Mouse (Mus musculus) frontal cortex, adult (tissue): ENCODE measurements at regions not wholly inside any gene's neighbourhood (a gene's known extent, or its start where the extent isn't known, plus 50 kb on each side); places are given as distances from the start of the nearest gene placed in this dataset.
A peak's percentile ranks its signal among the peaks of the same experiment; 100 is the strongest.

Experiments used
- ATAC-seq: cut with Nextera tagmentation; 2 replicates; pipeline ENCODE4 v1.9.2; 2017; ENCODE audit warnings: mild to moderate bottlenecking, moderate library complexity, mixed read lengths; ENCODE audit not compliant: low TSS enrichment

- peak; percentile 95 for ATAC-seq
Measured at GRCm38 (mm10) chr14:31891500-31892185, 61.2 kb upstream of the Ankrd28 start.

- no peak for ATAC-seq
Measured at GRCm38 (mm10) chr14:31892186-31892510, 61.7 kb upstream of the Ankrd28 start.

GRCm38 (mm10) chr14:31896500-31896899 is 66.0 kb upstream of the Ankrd28 start:
- no peak for ATAC-seq

GRCm38 (mm10) chr14:31899504-31899903 is 69.1 kb upstream of the Ankrd28 start:
- no peak for ATAC-seq

GRCm38 (mm10) chr14:31899906-31900305 is 69.5 kb upstream of the Ankrd28 start:
- no peak for ATAC-seq

- no peak for ATAC-seq
Measured at GRCm38 (mm10) chr14:31901901-31902300, 71.5 kb upstream of the Ankrd28 start.

GRCm38 (mm10) chr14:31903664-31904063 is 73.2 kb upstream of the Ankrd28 start:
- ATAC-seq = no peak

GRCm38 (mm10) chr14:31908591-31908990 is 78.1 kb upstream of the Ankrd28 start:
- ATAC-seq = no peak

- ATAC-seq = no peak
Measured at GRCm38 (mm10) chr14:31909291-31909690, 78.8 kb upstream of the Ankrd28 start.

GRCm38 (mm10) chr14:31910809-31911208 is 80.4 kb upstream of the Ankrd28 start:
- ATAC-seq = no peak

GRCm38 (mm10) chr14:31918461-31918860 is 88.0 kb upstream of the Ankrd28 start:
- ATAC-seq = no peak

GRCm38 (mm10) chr14:31918921-31919320 is 88.5 kb upstream of the Ankrd28 start:
- ATAC-seq = no peak

- no peak for ATAC-seq
Measured at GRCm38 (mm10) chr14:31929161-31929707, 98.8 kb upstream of the Ankrd28 start.

- no peak for ATAC-seq
Measured at GRCm38 (mm10) chr14:31930367-31930766, 98.4 kb upstream of the Galnt15 start.

- no peak for ATAC-seq
Measured at GRCm38 (mm10) chr14:31931971-31932370, 96.8 kb upstream of the Galnt15 start.

- peak; percentile 41 for ATAC-seq
Measured at GRCm38 (mm10) chr14:31933441-31933840, 95.3 kb upstream of the Galnt15 start.

- ATAC-seq = peak; percentile 81
Measured at GRCm38 (mm10) chr14:31933841-31934271, 94.9 kb upstream of the Galnt15 start.

GRCm38 (mm10) chr14:31934321-31934720 is 94.5 kb upstream of the Galnt15 start:
- no peak for ATAC-seq

- no peak for ATAC-seq
Measured at GRCm38 (mm10) chr14:31934771-31935170, 94.0 kb upstream of the Galnt15 start.

GRCm38 (mm10) chr14:31935411-31935810 is 93.4 kb upstream of the Galnt15 start:
- ATAC-seq = no peak

- ATAC-seq = no peak
Measured at GRCm38 (mm10) chr14:31936581-31936980, 92.2 kb upstream of the Galnt15 start.

- ATAC-seq = no peak
Measured at GRCm38 (mm10) chr14:31940900-31941299, 87.9 kb upstream of the Galnt15 start.

GRCm38 (mm10) chr14:31942266-31942960 is 86.4 kb upstream of the Galnt15 start:
- ATAC-seq = peak; percentile 70
